Mouse (Mus musculus) megakaryocyte-erythroid progenitor cell, adult 5-6 weeks (primary cell): ENCODE measurements around the gene Hoxa13. TPM values are rescaled to one million over a fixed set of nuclear protein-coding genes. Genes with fewer than 3 reads are reported as not detected.

Experiments used
- ATAC-seq: replicated peaks from 2 replicates; pipeline ENCODE4 v1.8.0; 2016; ENCODE audit warnings: mild to moderate bottlenecking, inconsistent platforms; ENCODE audit not compliant: severe bottlenecking, poor library complexity, low FRiP score, low TSS enrichment
- total RNA-seq, 2 experiments: library from RNA; stranded (forward) in 1 of 2; stranded (reverse) in 1 of 2; fragments of 200-1000, 215-1000 nt in 1 of 2; fragments of >200 nt in 1 of 2; fragmentation: Nextera tagmentation in 1 of 2; gene quantifications; 2 replicates each; pipeline ENCODE4 v1.2.3; 2014 to 2017

Hoxa13 gene
- total RNA-seq (2014; fragmentation: Nextera tagmentation) (not detected in 2 replicates), total RNA-seq (2017) (not detected in 2 replicates)

GRCm38 (mm10) chr6:52260654-52261575 lies at the start of gene Hoxa13:
Hoxa13 (minus strand) TSS chr6:52260880.
- ATAC-seq: no peak

- no peak for ATAC-seq
Measured at GRCm38 (mm10) chr6:52310366-52310765, 49.7 kb upstream of the Hoxa13 start.

- no peak for ATAC-seq
Measured at GRCm38 (mm10) chr6:52309766-52310165, 49.1 kb upstream of the Hoxa13 start.

GRCm38 (mm10) chr6:52305877-52306389 lies 45.3 kb upstream of the Hoxa13 start:
- ATAC-seq: peak; percentile 67; the same call in 1 of the 2 replicates

GRCm38 (mm10) chr6:52303426-52303825 lies 42.7 kb upstream of the Hoxa13 start:
- ATAC-seq: no peak

- no peak for ATAC-seq
Measured at GRCm38 (mm10) chr6:52300806-52301205, 40.1 kb upstream of the Hoxa13 start.

GRCm38 (mm10) chr6:52298511-52298910 lies 37.8 kb upstream of the Hoxa13 start:
- ATAC-seq: no peak

GRCm38 (mm10) chr6:52294616-52295015 lies 33.9 kb upstream of the Hoxa13 start:
- ATAC-seq: no peak

GRCm38 (mm10) chr6:52292328-52292727 lies 31.6 kb upstream of the Hoxa13 start:
- ATAC-seq: no peak

- ATAC-seq: no peak
Measured at GRCm38 (mm10) chr6:52291021-52291860, 30.6 kb upstream of the Hoxa13 start.

GRCm38 (mm10) chr6:52290186-52290585 lies 29.5 kb upstream of the Hoxa13 start:
- no peak for ATAC-seq

- ATAC-seq: no peak
Measured at GRCm38 (mm10) chr6:52283896-52284295, 23.2 kb upstream of the Hoxa13 start.

- ATAC-seq: no peak
Measured at GRCm38 (mm10) chr6:52281084-52281483, 20.4 kb upstream of the Hoxa13 start.

GRCm38 (mm10) chr6:52276920-52277319 lies 16.2 kb upstream of the Hoxa13 start:
- no peak for ATAC-seq

- no peak for ATAC-seq
Measured at GRCm38 (mm10) chr6:52276382-52276781, 15.7 kb upstream of the Hoxa13 start.

GRCm38 (mm10) chr6:52275563-52276280 lies 15.0 kb upstream of the Hoxa13 start:
- ATAC-seq: no peak

GRCm38 (mm10) chr6:52274576-52274975 lies 13.9 kb upstream of the Hoxa13 start:
- ATAC-seq: no peak

- no peak for ATAC-seq
Measured at GRCm38 (mm10) chr6:52273656-52274280, 13.1 kb upstream of the Hoxa13 start.
